ENCODE assay signal across 27 mouse cellular contexts in the genomic region with DNA sequence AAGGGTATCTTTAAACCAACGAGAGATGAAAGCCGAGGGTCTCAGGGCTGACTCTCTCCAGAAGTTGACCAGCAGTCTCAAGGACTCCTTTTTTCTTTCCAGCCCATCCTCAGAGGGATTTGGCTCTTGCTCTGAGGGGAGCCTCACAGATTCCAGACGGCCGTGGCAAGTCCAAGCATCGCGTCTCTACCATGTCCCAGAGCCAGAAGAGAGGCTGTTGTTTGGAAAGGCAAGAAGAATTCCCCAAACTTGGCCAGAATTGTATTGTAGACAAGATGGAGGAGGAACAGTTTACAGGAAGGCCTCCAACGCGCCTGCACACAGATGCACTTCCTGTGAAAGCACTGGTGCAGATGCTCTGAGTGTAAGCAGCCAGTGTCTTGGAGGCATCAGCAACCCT. TPM values are rescaled to one million over a fixed set of nuclear protein-coding genes. Genes with fewer than 3 reads are reported as not detected.
DNase-seq lines count a peak whose midpoint lies in the region; ATAC-seq and TF ChIP-seq lines count a peak whose summit lies in the region.
"Had no signal": no experiment of that assay in that cellular context is flagged by ENCODE, and none has a peak within 500 bp of the region (broad histone marks: within the 10 kb centered on the region; RNA-seq: fewer than 3 reads in every experiment).

No protein-coding gene starts in this region.

- intact Hi-C loops in heart, postnatal 14 days (cut with DNase I), result no loop called here

- no peak for TF ChIP-seq EP300 in CH12.LX (IDR thresholded peaks at IDR 0.05; ENCODE audit: low read length)

- no peak for DNase-seq in heart, postnatal 14 days
- peak; percentile 71 for DNase-seq in lung, postnatal 10 days
- no peak for DNase-seq in lung, adult 18-20 months
- DNase-seq in CH12.LX (ENCODE audit: extremely low read depth), result no peak
- DNase-seq: cerebellum, adult 9-11 months; gastrocnemius, postnatal 14 days; kidney, adult 18-20 months; layer of hippocampus, adult 9-11 months; lung, adult 2 months; retina, postnatal 1 day; right cerebral cortex, postnatal 25 days; spleen, adult 18-20 months had no signal

- no peak for TF ChIP-seq RAD21 in CH12.LX (IDR thresholded peaks at IDR 0.05; ENCODE audit: low read depth, low read length)

- 0 out of 2 replicates have a peak, but pooled peaks cover 2% of the 10 kb centered on the region for H3K27me3 ChIP-seq in heart, embryonic 16.5 days (ENCODE audit: control insufficient read depth, insufficient read depth, low read length)
- no peaks in the 10 kb centered on the region for H3K27me3 ChIP-seq in CH12.LX (replicated peaks)
- H3K27me3 ChIP-seq in stomach, embryonic 15.5 days (replicated peaks), result 0 out of 2 replicates have a peak, but pooled peaks cover 11% of the 10 kb centered on the region
- H3K27me3 ChIP-seq: midbrain, embryonic 15.5 days; neural tube, embryonic 13.5 days had no signal

- no peak for TF ChIP-seq CTCF in CH12.LX (conservative IDR thresholded peaks at IDR 0.05 in 1 of 2, IDR thresholded peaks at IDR 0.05 in 1 of 2; ENCODE audit: low read depth in 2 of 2, low read length in 2 of 2)

- no peak overlapping the region for H3K9ac ChIP-seq in heart, embryonic 16.5 days (ENCODE audit: low read length)
- H3K9ac ChIP-seq in CH12.LX (ENCODE audit: insufficient read depth, low read depth), result no peak overlapping the region
- no peak overlapping the region for H3K9ac ChIP-seq in stomach, embryonic 15.5 days
- H3K9ac ChIP-seq: hindbrain, embryonic 12.5 days; liver, embryonic 12.5 days; midbrain, embryonic 15.5 days had no signal

- peaks cover 14% of the 10 kb centered on the region for H3K4me1 ChIP-seq in heart, embryonic 16.5 days (ENCODE audit: control insufficient read depth, insufficient read depth, low read length)
- peaks cover 23 to 48% of the 10 kb centered on the region in 2 experiments for H3K4me1 ChIP-seq in CH12.LX (ENCODE audit: control insufficient read depth in 1 of 2, insufficient read depth in 2 of 2)
- peaks cover 23% of the 10 kb centered on the region for H3K4me1 ChIP-seq in stomach, embryonic 15.5 days

- 68% methylated on average over 8 of the region's 8 CpGs for WGBS in heart, embryonic 16.5 days
- 73% methylated on average over 8 of the region's 8 CpGs for WGBS in stomach, embryonic 15.5 days

- in situ Hi-C loops in CH12.LX (cut with MboI; ENCODE audit: low pct_ligation_motif_present, low pct_unique_long_range_greater_than_20kb, low sequenced_read_pairs), result loop anchor here (25.0 kb wide), 1 partner anchor 519 kb away; a partner anchor contains a TSS

- no peak overlapping the region for H3K4me2 ChIP-seq in heart, embryonic 16.5 days (ENCODE audit: low read depth, low read length)
- no peak overlapping the region for H3K4me2 ChIP-seq in CH12.LX (ENCODE audit: insufficient read depth, low read depth, poor library complexity, severe bottlenecking)
- no peak overlapping the region for H3K4me2 ChIP-seq in stomach, embryonic 15.5 days
- H3K4me2 ChIP-seq: hindbrain, embryonic 12.5 days; limb, embryonic 13.5 days; liver, embryonic 12.5 days; midbrain, embryonic 15.5 days; neural tube, embryonic 13.5 days had no signal

- no peak for ATAC-seq in heart, embryonic 16.5 days (replicated peaks; ENCODE audit: extremely low read depth, insufficient read depth, low FRiP score)
- ATAC-seq in stomach, embryonic 15.5 days (ENCODE audit: insufficient read depth, low FRiP score, low read depth), result no peak
- ATAC-seq in erythroblast, adult 5-6 weeks (replicated peaks; ENCODE audit: low FRiP score, poor library complexity, severe bottlenecking), result no peak
- ATAC-seq: forebrain, embryonic 16.5 days; inflammation-experienced regulatory T-cells, adult 6 months; liver, embryonic 12.5 days; midbrain, embryonic 15.5 days had no signal

- dilution Hi-C loops in CH12.LX (cut with MboI; ENCODE audit: extremely low pct_ligation_motif_present, extremely low pct_unique_long_range_greater_than_20kb, low sequenced_read_pairs), result no loop called here

- H3K4me3 ChIP-seq in heart, embryonic 16.5 days (ENCODE audit: low read length), result no peak overlapping the region
- H3K4me3 ChIP-seq in CH12.LX (replicated peaks in 1 of 3; ENCODE audit: low read depth in 2 of 3, low read length in 2 of 3, poor library complexity in 1 of 3), result no peak overlapping the region
- no peak overlapping the region for H3K4me3 ChIP-seq in stomach, embryonic 15.5 days (replicated peaks)
- H3K4me3 ChIP-seq: embryonic facial prominence, embryonic 10.5 days; forebrain, embryonic 10.5 days; heart, embryonic 10.5 days; hindbrain, embryonic 12.5 days; limb, embryonic 13.5 days; liver, embryonic 12.5 days; midbrain, embryonic 15.5 days; myocyte; neural tube, embryonic 13.5 days had no signal

- no peak for TF ChIP-seq POLR2A in CH12.LX (IDR thresholded peaks at IDR 0.05; ENCODE audit: low read depth, low read length)

- H3K79me2 ChIP-seq in CH12.LX (replicated peaks; ENCODE audit: control insufficient read depth, extremely low read depth, insufficient read depth, poor library complexity, severe bottlenecking), result peaks cover 15% of the 10 kb centered on the region

- peak overlapping the region; percentile 18; the same call in 1 of the 2 replicates for H3K27ac ChIP-seq in heart, embryonic 16.5 days (ENCODE audit: low read length)
- no peak overlapping the region for H3K27ac ChIP-seq in CH12.LX (ENCODE audit: insufficient read depth, low read depth)
- H3K27ac ChIP-seq in stomach, embryonic 15.5 days, result peak overlapping the region; percentile 44; the same call in 1 of the 2 replicates
- H3K27ac ChIP-seq: embryonic facial prominence, embryonic 10.5 days; hindbrain, embryonic 12.5 days; limb, embryonic 13.5 days; liver, embryonic 12.5 days; midbrain, embryonic 15.5 days; neural tube, embryonic 13.5 days had no signal

- no peaks in the 10 kb centered on the region for H3K9me3 ChIP-seq in heart, embryonic 16.5 days (replicated peaks; ENCODE audit: control insufficient read depth, low read length)
- H3K9me3 ChIP-seq in CH12.LX (replicated peaks; ENCODE audit: low read length), result no peaks in the 10 kb centered on the region
- no peaks in the 10 kb centered on the region for H3K9me3 ChIP-seq in stomach, embryonic 15.5 days
- H3K9me3 ChIP-seq: embryonic facial prominence, embryonic 10.5 days; forebrain, embryonic 10.5 days; heart, embryonic 10.5 days; hindbrain, embryonic 12.5 days; limb, embryonic 13.5 days; liver, embryonic 12.5 days; midbrain, embryonic 15.5 days; neural tube, embryonic 13.5 days had no signal

- no peaks in the 10 kb centered on the region for H3K36me3 ChIP-seq in heart, embryonic 16.5 days (ENCODE audit: control insufficient read depth, insufficient read depth)
- peaks cover 2 to 5% of the 10 kb centered on the region in 2 experiments for H3K36me3 ChIP-seq in CH12.LX (replicated peaks in 1 of 2; ENCODE audit: control insufficient read depth in 1 of 2, insufficient read depth in 1 of 2, low read length in 1 of 2)
- H3K36me3 ChIP-seq in stomach, embryonic 15.5 days, result peaks cover 2% of the 10 kb centered on the region; the same call in 1 of the 2 replicates
- H3K36me3 ChIP-seq: midbrain, embryonic 15.5 days had no signal

TF ChIP-seq in CH12.LX, 34 proteins besides CTCF, POLR2A, EP300 and RAD21:
- TF ChIP-seq ZNF384 (IDR thresholded peaks at IDR 0.05; ENCODE audit: low read depth, low read length) (no peak), ZC3H11A (IDR thresholded peaks at IDR 0.05; ENCODE audit: low read depth, low read length) (no peak), JUN (IDR thresholded peaks at IDR 0.05; ENCODE audit: insufficient read depth, low read depth, low read length) (no peak), NRF1 (IDR thresholded peaks at IDR 0.05; ENCODE audit: low read depth, low read length) (no peak), GABPA (IDR thresholded peaks at IDR 0.05; ENCODE audit: insufficient replicate concordance, low read depth, low read length) (no peak), POLR2AphosphoS2 (IDR thresholded peaks at IDR 0.05; ENCODE audit: low read depth, low read length) (no peak), TBP (conservative IDR thresholded peaks at IDR 0.05; ENCODE audit: low read depth, low read length) (no peak), MAZ (IDR thresholded peaks at IDR 0.05; ENCODE audit: low read depth, low read length) (no peak), ELF1 (IDR thresholded peaks at IDR 0.05; ENCODE audit: low read depth, low read length) (peak; percentile 53; the same call in 1 of the 2 replicates)

RNA-seq across cellular contexts. Expression of a gene that starts 13.8 kb away (rescaled TPM):
- polyA plus RNA-seq in heart, embryonic 16.5 days (2015; fragmentation: Nextera tagmentation; extraction: Ambion mirVana), result 11.6 and 12.3 TPM in 2 replicates
- total RNA-seq in heart, postnatal 14 days (2021), result 10 to 100 TPM; 50.4 to 57.4 TPM
- total RNA-seq in CH12.LX (2012; rRNA removed) (not detected in 2 replicates), CH12.LX (2014; rRNA removed) (not detected in 2 replicates)
- polyA plus RNA-seq in CH12.LX (2012; ENCODE audit: insufficient read length, low read depth), result 0.11 TPM in 1 of 2 replicates, not detected in the other
- 16.7 and 17.7 TPM in 2 replicates for polyA plus RNA-seq in stomach, embryonic 15.5 days (2015; fragmentation: Nextera tagmentation; extraction: Ambion mirVana)
- total RNA-seq in erythroblast, adult 5-6 weeks (2015; ENCODE audit: low replicate concordance), result not detected in 2 replicates
- not detected in 2 replicates for total RNA-seq in erythroblast, adult 5-6 weeks (2017; ENCODE audit: low replicate concordance)
- total RNA-seq: megakaryocyte-erythroid progenitor cell, adult 5-6 weeks had no signal

RNA-seq across cellular contexts. Expression of a gene that starts 14.6 kb away (rescaled TPM):
- polyA plus RNA-seq in heart, embryonic 16.5 days (2015; fragmentation: Nextera tagmentation; extraction: Ambion mirVana), result 1.7 and 2.5 TPM in 2 replicates
- total RNA-seq in heart, postnatal 14 days (2021), result 1 to 10 TPM; 1.4 to 1.9 TPM
- not detected in 2 replicates for total RNA-seq in CH12.LX (2012; rRNA removed)
- not detected in 2 replicates for total RNA-seq in CH12.LX (2014; rRNA removed)
- polyA plus RNA-seq in CH12.LX (2012; ENCODE audit: insufficient read length, low read depth), result not detected in 2 replicates
- 1.2 and 1.3 TPM in 2 replicates for polyA plus RNA-seq in stomach, embryonic 15.5 days (2015; fragmentation: Nextera tagmentation; extraction: Ambion mirVana)
- total RNA-seq in erythroblast, adult 5-6 weeks (2015; ENCODE audit: low replicate concordance), result not detected in 2 replicates
- total RNA-seq in erythroblast, adult 5-6 weeks (2017; ENCODE audit: low replicate concordance), result not detected in 2 replicates
- polyA plus RNA-seq: inflammation-experienced regulatory T-cells, adult 6 months had no signal

RNA-seq across cellular contexts. Expression of a gene that starts 41.1 kb away (rescaled TPM):
- 9.9 and 10.3 TPM in 2 replicates for polyA plus RNA-seq in heart, embryonic 16.5 days (2015; fragmentation: Nextera tagmentation; extraction: Ambion mirVana)
- 10 to 100 TPM; 15.1 to 15.3 TPM for total RNA-seq in heart, postnatal 14 days (2021)
- total RNA-seq in CH12.LX (2012; rRNA removed) (8.5 and 12.1 TPM in 2 replicates), CH12.LX (2014; rRNA removed) (3.1 and 3.4 TPM in 2 replicates)
- polyA plus RNA-seq in CH12.LX (2012; ENCODE audit: insufficient read length, low read depth), result 11.8 and 14.7 TPM in 2 replicates
- 7.4 and 7.5 TPM in 2 replicates for polyA plus RNA-seq in stomach, embryonic 15.5 days (2015; fragmentation: Nextera tagmentation; extraction: Ambion mirVana)
- 2.3 and 5.0 TPM in 2 replicates for total RNA-seq in erythroblast, adult 5-6 weeks (2015; ENCODE audit: low replicate concordance)
- 2.8 and 3.2 TPM in 2 replicates for total RNA-seq in erythroblast, adult 5-6 weeks (2017; ENCODE audit: low replicate concordance)

Comparison
In these comparisons a context has a peak if more than half of its experiments do, and no peak if none do; other contexts are left out.
1. RNA of a gene that starts 13.8 kb away (total RNA-seq): 50.4 to 57.4 TPM in heart, postnatal 14 days; not detected in CH12.LX and not detected in erythroblast, adult 5-6 weeks; every median in the first group is over 10 times any median in the second.